Mouse (Mus musculus) layer of hippocampus, postnatal 10 days (tissue): ENCODE data around the gene Vnn3. TPM values are rescaled to one million over a fixed set of nuclear protein-coding genes. Genes with fewer than 3 reads are reported as not detected.

ENCODE experiments used
- DNase-seq, 2 experiments: peaks; one replicate each; pipeline ENCODE4 v3.0.0; 2021; ENCODE audit warnings: low spot score in 2 of 2
- total RNA-seq, 2 experiments: library from RNA; stranded (reverse); gene quantifications; 2 replicates each; pipeline ENCODE4 v1.2.3; 2021

Gene Vnn3
- total RNA-seq, 2 experiments from 2014 or later, result 0.46 TPM; not detected in 1

GRCm38 (mm10) chr10:23892987-23893386 is 41.7 kb downstream of the Vnn3 start:
- no peak for DNase-seq

GRCm38 (mm10) chr10:23894601-23895349 is 43.5 kb downstream of the Vnn3 start, which contains the start of gene Vnn1:
Gene Vnn1, plus strand, starts transcription at chr10:23894688.
- no peak for DNase-seq

- no peak for DNase-seq
Observed at GRCm38 (mm10) chr10:23895376-23895775, 44.1 kb downstream of the Vnn3 start.

- no peak for DNase-seq
Observed at GRCm38 (mm10) chr10:23901119-23901518, 49.9 kb downstream of the Vnn3 start.

GRCm38 (mm10) chr10:23905661-23906060 is 54.4 kb downstream of the Vnn3 start:
- DNase-seq, result no peak

Other genes with a start within 250 kb of the Vnn3 start
- 100 to 1,000 TPM; 336 to 348 TPM for gene Rps12, start 64.2 kb upstream of the Vnn3 start, total RNA-seq
- gene Slc18b1, start 54.5 kb upstream of the Vnn3 start, total RNA-seq, result 10 to 100 TPM; 18.2 to 22.0 TPM
- gene Vnn1, start 43.2 kb downstream of the Vnn3 start, total RNA-seq, result under 1 TPM; 0.66 to 0.71 TPM
- gene Taar1, start 68.9 kb downstream of the Vnn3 start, total RNA-seq, result not detected
- gene Taar2, start 87.1 kb downstream of the Vnn3 start, total RNA-seq, result not detected
- not detected for gene Taar3, start 98.1 kb downstream of the Vnn3 start, total RNA-seq
- gene Taar4, start 109.0 kb downstream of the Vnn3 start, total RNA-seq, result not detected
- gene Taar5, start 119.2 kb downstream of the Vnn3 start, total RNA-seq, result not detected
- not detected for gene Taar6, start 134.2 kb downstream of the Vnn3 start, total RNA-seq
- gene Taar7a, start 142.0 kb downstream of the Vnn3 start, total RNA-seq, result not detected
- gene Taar7b, start 148.5 kb downstream of the Vnn3 start, total RNA-seq, result not detected
- not detected for gene Taar7d, start 175.8 kb downstream of the Vnn3 start, total RNA-seq
- gene Taar7e, start 186.2 kb downstream of the Vnn3 start, total RNA-seq, result not detected
- not detected for gene Taar7f, start 198.0 kb downstream of the Vnn3 start, total RNA-seq
- not detected for gene Taar8a, start 225.0 kb downstream of the Vnn3 start, total RNA-seq
- not detected for gene Taar8b, start 240.8 kb downstream of the Vnn3 start, total RNA-seq